Mouse (Mus musculus) midbrain, embryonic 13.5 days (tissue): ENCODE measurements around the gene Traf1. TPM values are rescaled to one million over a fixed set of nuclear protein-coding genes. Genes with fewer than 3 reads are reported as not detected.

Source experiments
- ATAC-seq: fragments of 200-750 bp; cut with Nextera tagmentation; 2 replicates; pipeline ENCODE4 v1.8.0; 2017; ENCODE audit warnings: mild to moderate bottlenecking, moderate TSS enrichment, moderate library complexity
- H3K27ac ChIP-seq: fragments of 300-500 bp; sonication (generic); 2 replicates; pipeline ENCODE4 v1.5.1; 2015; ENCODE audit warnings: inconsistent platforms, mild to moderate bottlenecking, moderate library complexity
- H3K27me3 ChIP-seq: fragments of 300-500 bp; sonication (generic); 2 replicates; pipeline ENCODE4 v1.6.1; 2015; ENCODE audit warnings: mild to moderate bottlenecking, inconsistent platforms
- H3K36me3 ChIP-seq: fragments of 300-500 bp; sonication (generic); 2 replicates; pipeline ENCODE4 v1.6.1; 2015; ENCODE audit warnings: mild to moderate bottlenecking, inconsistent platforms
- H3K4me1 ChIP-seq: fragments of 300-500 bp; sonication (generic); replicated peaks from 2 replicates; pipeline ENCODE4 v1.6.1; 2015; ENCODE audit warnings: inconsistent platforms
- H3K4me2 ChIP-seq: fragments of 300-500 bp; sonication (generic); replicated peaks from 2 replicates; pipeline ENCODE4 v1.6.1; 2015; ENCODE audit warnings: moderate library complexity, mild to moderate bottlenecking, inconsistent platforms
- H3K4me3 ChIP-seq: fragments of 300-500 bp; sonication (generic); replicated peaks from 2 replicates; pipeline ENCODE4 v1.5.1; 2015; ENCODE audit warnings: mild to moderate bottlenecking, inconsistent platforms
- H3K9ac ChIP-seq: fragments of 300-500 bp; sonication (generic); replicated peaks from 2 replicates; pipeline ENCODE4 v1.6.1; 2015; ENCODE audit warnings: mild to moderate bottlenecking, inconsistent platforms
- H3K9me3 ChIP-seq: fragments of 300-500 bp; sonication (generic); 2 replicates; pipeline ENCODE4 v1.6.1; 2016; ENCODE audit warnings: mild to moderate bottlenecking, inconsistent platforms
- WGBS: fragments of 180-500 bp; shearing (Covaris S2); methylation state at CpG from one replicate; pipeline ENCODE4 v1.1.7; 2015; 5-methylcytosine and 5-hydroxymethylcytosine counted together
- polyA plus RNA-seq: library from polyadenylated mRNA; unstranded; fragments of >200 nt; fragmentation: Nextera tagmentation; extraction: Ambion mirVana; gene quantifications from 2 replicates; pipeline ENCODE4 v1.2.1, GENCODE M21; 2015

Gene Traf1
- polyA plus RNA-seq, 1 experiment from 2014 or later, result 0.59 TPM

GRCm38 (mm10) chr2:34964651-34965050, 3.1 kb upstream of the Traf1 start:
- Histone ChIP-seq H3K36me3 (no peaks in the 10 kb centered on the region), H3K27ac (no peak overlapping the region), H3K27me3 (no peaks in the 10 kb centered on the region), H3K9ac (no peak overlapping the region), H3K9me3 (no peaks in the 10 kb centered on the region), H3K4me3 (no peak overlapping the region), H3K4me2 (no peak overlapping the region), H3K4me1 (0 out of 2 replicates have a peak, but pooled peaks cover 4% of the 10 kb centered on the region)
- ATAC-seq, result no peak
- WGBS, result 62% methylated on average over 9 of the region's 9 CpGs

GRCm38 (mm10) chr2:34964230-34964629, 2.7 kb upstream of the Traf1 start:
- Histone ChIP-seq H3K9me3 (no peaks in the 10 kb centered on the region), H3K27me3 (no peaks in the 10 kb centered on the region), H3K4me1 (0 out of 2 replicates have a peak, but pooled peaks cover 4% of the 10 kb centered on the region), H3K4me3 (no peak overlapping the region), H3K9ac (no peak overlapping the region), H3K27ac (no peak overlapping the region), H3K4me2 (no peak overlapping the region), H3K36me3 (no peaks in the 10 kb centered on the region)
- WGBS, result 85% methylated on average over 6 of the region's 6 CpGs
- no peak for ATAC-seq

- no peak overlapping the region for H3K4me3 ChIP-seq
- H3K4me2 ChIP-seq, result no peak overlapping the region
- H3K27me3 ChIP-seq, result no peaks in the 10 kb centered on the region
- WGBS, result 84% methylated on average over 13 of the region's 13 CpGs
- 0 out of 2 replicates have a peak, but pooled peaks cover 4% of the 10 kb centered on the region for H3K4me1 ChIP-seq
- H3K9me3 ChIP-seq, result no peaks in the 10 kb centered on the region
- no peak overlapping the region for H3K9ac ChIP-seq
- no peak overlapping the region for H3K27ac ChIP-seq
- no peaks in the 10 kb centered on the region for H3K36me3 ChIP-seq
- ATAC-seq, result no peak
Observed at GRCm38 (mm10) chr2:34963371-34963956, 1.9 kb upstream of the Traf1 start.

- Histone ChIP-seq H3K9ac (no peak overlapping the region), H3K4me1 (0 out of 2 replicates have a peak, but pooled peaks cover 4% of the 10 kb centered on the region), H3K27me3 (no peaks in the 10 kb centered on the region), H3K4me2 (no peak overlapping the region), H3K4me3 (no peak overlapping the region), H3K9me3 (no peaks in the 10 kb centered on the region), H3K27ac (no peak overlapping the region), H3K36me3 (no peaks in the 10 kb centered on the region)
- WGBS, result 94% methylated on average over 9 of the region's 9 CpGs
- ATAC-seq, result no peak
Observed at GRCm38 (mm10) chr2:34962893-34963292, 1.3 kb upstream of the Traf1 start.

- ATAC-seq, result no peak
- H3K27me3 ChIP-seq, result no peaks in the 10 kb centered on the region
- no peak overlapping the region for H3K9ac ChIP-seq
- H3K4me2 ChIP-seq, result no peak overlapping the region
- 79% methylated on average over 2 of the region's 2 CpGs for WGBS
- no peak overlapping the region for H3K4me3 ChIP-seq
- no peaks in the 10 kb centered on the region for H3K36me3 ChIP-seq
- H3K27ac ChIP-seq, result no peak overlapping the region
- H3K4me1 ChIP-seq, result 0 out of 2 replicates have a peak, but pooled peaks cover 4% of the 10 kb centered on the region
- no peaks in the 10 kb centered on the region for H3K9me3 ChIP-seq
Observed at GRCm38 (mm10) chr2:34962211-34962610, 639 bp upstream of the Traf1 start.

GRCm38 (mm10) chr2:34960966-34961365, 606 bp downstream of the Traf1 start:
- no peaks in the 10 kb centered on the region for H3K27me3 ChIP-seq
- peak overlapping the region; percentile 22; the same call in 1 of the 2 replicates for H3K4me3 ChIP-seq
- 0 out of 2 replicates have a peak, but pooled peaks cover 4% of the 10 kb centered on the region for H3K4me1 ChIP-seq
- no peaks in the 10 kb centered on the region for H3K9me3 ChIP-seq
- no peaks in the 10 kb centered on the region for H3K36me3 ChIP-seq
- H3K4me2 ChIP-seq, result peak overlapping the region; percentile 36
- WGBS, result 75% methylated on average over 6 of the region's 6 CpGs
- no peak for ATAC-seq
- no peak overlapping the region for H3K9ac ChIP-seq
- H3K27ac ChIP-seq, result no peak overlapping the region

- Histone ChIP-seq H3K9ac (no peak overlapping the region), H3K4me3 (no peak overlapping the region), H3K9me3 (no peaks in the 10 kb centered on the region), H3K27me3 (no peaks in the 10 kb centered on the region), H3K27ac (no peak overlapping the region), H3K4me2 (no peak overlapping the region), H3K4me1 (0 out of 2 replicates have a peak, but pooled peaks cover 3% of the 10 kb centered on the region), H3K36me3 (no peaks in the 10 kb centered on the region)
- 77% methylated on average over 5 of the region's 5 CpGs for WGBS
- ATAC-seq, result no peak
Observed at GRCm38 (mm10) chr2:34960466-34960865, 1.1 kb downstream of the Traf1 start.

- 96% methylated on average over 7 of the region's 7 CpGs for WGBS
Observed at GRCm38 (mm10) chr2:34958582-34958981, 3.0 kb downstream of the Traf1 start.

GRCm38 (mm10) chr2:34958036-34958435, 3.5 kb downstream of the Traf1 start:
- no peak overlapping the region for H3K27ac ChIP-seq
- no peak overlapping the region for H3K9ac ChIP-seq
- H3K36me3 ChIP-seq, result no peaks in the 10 kb centered on the region
- 78% methylated on average over 7 of the region's 7 CpGs for WGBS
- H3K9me3 ChIP-seq, result no peaks in the 10 kb centered on the region
- H3K4me3 ChIP-seq, result no peak overlapping the region
- ATAC-seq, result no peak
- no peak overlapping the region for H3K4me2 ChIP-seq
- no peaks in the 10 kb centered on the region for H3K27me3 ChIP-seq
- no peaks in the 10 kb centered on the region for H3K4me1 ChIP-seq

More at GRCm38 (mm10) chr2:34958582-34958981, 3.0 kb downstream of the Traf1 start:
- Histone ChIP-seq H3K4me1 (no peaks in the 10 kb centered on the region), H3K36me3 (no peaks in the 10 kb centered on the region), H3K9me3 (no peaks in the 10 kb centered on the region), H3K4me3 (no peak overlapping the region), H3K4me2 (no peak overlapping the region), H3K27me3 (no peaks in the 10 kb centered on the region), H3K27ac (no peak overlapping the region), H3K9ac (no peak overlapping the region)
- no peak for ATAC-seq

GRCm38 (mm10) chr2:34957405-34957804, 4.2 kb downstream of the Traf1 start:
- no peaks in the 10 kb centered on the region for H3K9me3 ChIP-seq
- WGBS, result 67% methylated on average over 1 of the region's 1 CpGs

GRCm38 (mm10) chr2:34956941-34957340, 4.6 kb downstream of the Traf1 start:
- Histone ChIP-seq H3K9ac (no peak overlapping the region), H3K36me3 (no peaks in the 10 kb centered on the region), H3K9me3 (no peaks in the 10 kb centered on the region), H3K4me1 (no peaks in the 10 kb centered on the region), H3K4me3 (no peak overlapping the region), H3K27me3 (no peaks in the 10 kb centered on the region), H3K4me2 (no peak overlapping the region), H3K27ac (no peak overlapping the region)
- 62% methylated on average over 5 of the region's 5 CpGs for WGBS
- no peak for ATAC-seq

More at GRCm38 (mm10) chr2:34957405-34957804, 4.2 kb downstream of the Traf1 start:
- H3K4me1 ChIP-seq, result no peaks in the 10 kb centered on the region
- ATAC-seq, result no peak
- H3K4me3 ChIP-seq, result no peak overlapping the region
- H3K4me2 ChIP-seq, result no peak overlapping the region
- no peaks in the 10 kb centered on the region for H3K36me3 ChIP-seq
- no peak overlapping the region for H3K27ac ChIP-seq
- no peaks in the 10 kb centered on the region for H3K27me3 ChIP-seq
- no peak overlapping the region for H3K9ac ChIP-seq

GRCm38 (mm10) chr2:34954344-34954743, 7.2 kb downstream of the Traf1 start:
- H3K36me3 ChIP-seq, result no peaks in the 10 kb centered on the region
- no peaks in the 10 kb centered on the region for H3K4me1 ChIP-seq
- no peak overlapping the region for H3K4me3 ChIP-seq
- ATAC-seq, result no peak
- no peaks in the 10 kb centered on the region; the same call in 1 of the 2 replicates for H3K9me3 ChIP-seq
- no peak overlapping the region for H3K9ac ChIP-seq
- no peaks in the 10 kb centered on the region for H3K27me3 ChIP-seq
- H3K4me2 ChIP-seq, result no peak overlapping the region
- no peak overlapping the region for H3K27ac ChIP-seq
